Mouse (Mus musculus) C2C12 (cell line): ENCODE measurements around the gene 4930426L09Rik. TPM values are rescaled to one million over a fixed set of nuclear protein-coding genes. Genes with fewer than 3 reads are reported as not detected.
A peak's percentile ranks its signal among the peaks of the same experiment; 100 is the strongest.

ENCODE experiments used
- H3K27me3 ChIP-seq: one replicate; pipeline ENCODE4 v1.6.1; 2011; ENCODE audit not compliant: control insufficient read depth, insufficient read depth, insufficient read length
- H3K36me3 ChIP-seq: one replicate; pipeline ENCODE4 v1.6.1; 2011; ENCODE audit not compliant: control insufficient read depth, insufficient read depth
- H3K4me3 ChIP-seq: one replicate; pipeline ENCODE4 v1.5.1; 2011; ENCODE audit warnings: mild to moderate bottlenecking, control low read depth; ENCODE audit not compliant: poor library complexity, insufficient read depth, severe bottlenecking
- H3K79me2 ChIP-seq: one replicate; pipeline ENCODE4 v1.6.1; 2011; ENCODE audit not compliant: control insufficient read depth, insufficient read depth
- H3K79me3 ChIP-seq: one replicate; pipeline ENCODE4 v1.6.1; 2011; ENCODE audit warnings: low read depth, control low read depth
- H3ac ChIP-seq: one replicate; pipeline ENCODE3; 2011; ENCODE audit warnings: low read depth; ENCODE audit not compliant: control insufficient read depth, insufficient read length
- CEBPB ChIP-seq: IDR thresholded peaks from one replicate; pipeline ENCODE4 v1.6.1; 2011; ENCODE audit warnings: low read depth, mild to moderate bottlenecking, control low read depth, moderate library complexity
- CTCF ChIP-seq: IDR thresholded peaks from one replicate; pipeline ENCODE4 v1.5.1; 2011; ENCODE audit not compliant: control insufficient read depth, insufficient read depth, insufficient read length
- FOSL1 ChIP-seq: IDR thresholded peaks from one replicate; pipeline ENCODE4 v1.8.0; 2011; ENCODE audit warnings: mild to moderate bottlenecking, low read length; ENCODE audit not compliant: poor library complexity, insufficient read depth, severe bottlenecking
- MAX ChIP-seq: IDR thresholded peaks from one replicate; pipeline ENCODE4 v1.6.1; 2011; ENCODE audit warnings: mild to moderate bottlenecking, control low read depth
- MYOD1 ChIP-seq: IDR thresholded peaks from one replicate; pipeline ENCODE4 v1.6.1; 2011; ENCODE audit warnings: low read depth; ENCODE audit not compliant: control insufficient read depth, insufficient read length
- MYOG ChIP-seq: IDR thresholded peaks from one replicate; pipeline ENCODE4 v1.6.1; 2011; ENCODE audit not compliant: control insufficient read depth, insufficient read length; ENCODE audit errors: extremely low read depth
- USF1 ChIP-seq: IDR thresholded peaks from one replicate; pipeline ENCODE4 v1.6.1; 2011; ENCODE audit warnings: low read depth, mild to moderate bottlenecking, control low read depth, moderate library complexity
- long read RNA-seq, 2 experiments: library from polyadenylated mRNA; unstranded; transcript quantifications; one replicate each; pipeline ENCODE4 v2.0.0; 2019 to 2020
- polyA plus RNA-seq: library from polyadenylated mRNA; unstranded; fragments of >200 nt; fragmentation: generic; extraction: Trizol; gene quantifications from one replicate; pipeline ENCODE4 v1.2.1, GENCODE M21; 2012; ENCODE audit warnings: missing spikeins

Gene 4930426L09Rik
- 0.54 TPM for polyA plus RNA-seq
- long read RNA-seq, experiment 1 = 0 reads
- long read RNA-seq, experiment 2 = 0 reads

GRCm38 (mm10) chr2:18998054-18998478, at the start of gene 4930426L09Rik, which contains the start of gene Pip4k2a:
Gene 4930426L09Rik, plus strand, starts transcription at chr2:18998343.
Gene Pip4k2a, minus strand, starts transcription at chr2:18998126.
- Histone ChIP-seq H3K79me3 (peaks cover 12% of the 10 kb centered on the region), H3K79me2 (peaks cover 45% of the 10 kb centered on the region), H3K4me3 (peak within 1 kb of the TSS; percentile 85), H3K36me3 (no peaks in the 10 kb centered on the region), H3K27me3 (no peaks in the 10 kb centered on the region), H3ac (peak within 1 kb of the TSS; percentile 82)
- peak; percentile 83 for TF ChIP-seq MAX
- TF ChIP-seq MYOG = no peak

GRCm38 (mm10) chr2:18948741-18949140, 49.4 kb upstream of the 4930426L09Rik start:
- H3K79me3 ChIP-seq = peaks cover 7% of the 10 kb centered on the region
- no peaks in the 10 kb centered on the region for H3K36me3 ChIP-seq
- H3K4me3 ChIP-seq = no peak overlapping the region
- no peaks in the 10 kb centered on the region for H3K79me2 ChIP-seq
- no peaks in the 10 kb centered on the region for H3K27me3 ChIP-seq
- TF ChIP-seq FOSL1 = no peak
- TF ChIP-seq USF1 = no peak
- TF ChIP-seq MYOD1 = no peak
- no peak for TF ChIP-seq CTCF
- no peak for TF ChIP-seq MAX
- no peak for TF ChIP-seq MYOG
- no peak for TF ChIP-seq CEBPB
- no peak overlapping the region for H3ac ChIP-seq

- Histone ChIP-seq H3K36me3 (no peaks in the 10 kb centered on the region), H3K4me3 (no peak overlapping the region), H3K27me3 (no peaks in the 10 kb centered on the region), H3K79me3 (peaks cover 6% of the 10 kb centered on the region), H3ac (no peak overlapping the region), H3K79me2 (no peaks in the 10 kb centered on the region)
- TF ChIP-seq USF1 = no peak
- no peak for TF ChIP-seq MAX
- no peak for TF ChIP-seq CEBPB
- TF ChIP-seq FOSL1 = no peak
- no peak for TF ChIP-seq MYOG
- no peak for TF ChIP-seq CTCF
These were observed 47.4 kb upstream of the 4930426L09Rik start for GRCm38 (mm10) chr2:18950758-18951157.

GRCm38 (mm10) chr2:18952102-18952673, 46.0 kb upstream of the 4930426L09Rik start:
- H3K4me3 ChIP-seq = no peak overlapping the region
- peaks cover 4% of the 10 kb centered on the region for H3K79me3 ChIP-seq
- no peaks in the 10 kb centered on the region for H3K27me3 ChIP-seq
- TF ChIP-seq MYOD1 (no peak), USF1 (no peak), MYOG (no peak), FOSL1 (no peak), CTCF (no peak), MAX (no peak), CEBPB (no peak)
- no peak overlapping the region for H3ac ChIP-seq
- peaks cover under 1% of the 10 kb centered on the region for H3K79me2 ChIP-seq
- no peaks in the 10 kb centered on the region for H3K36me3 ChIP-seq

DNA sequence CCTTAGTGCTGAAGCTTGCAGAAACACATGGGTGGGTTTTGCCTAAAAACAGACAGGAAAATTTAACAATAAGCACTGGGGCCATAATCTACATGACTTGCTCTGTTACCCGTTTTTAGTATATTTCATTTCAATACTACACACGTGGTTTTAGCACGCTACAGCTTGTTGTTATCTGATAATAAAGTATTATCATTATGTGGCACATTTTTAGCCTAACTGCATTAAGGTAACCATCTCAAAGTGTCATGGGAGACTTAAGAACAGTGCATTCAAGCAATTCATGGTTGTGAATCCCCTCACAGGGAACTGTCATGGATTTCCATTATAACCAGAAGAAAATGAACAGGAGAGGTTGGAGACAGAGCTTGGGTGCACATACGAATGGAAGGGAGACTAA, 43.7 kb upstream of the 4930426L09Rik start:
- no peaks in the 10 kb centered on the region for H3K36me3 ChIP-seq
- no peak overlapping the region for H3ac ChIP-seq
- TF ChIP-seq MYOD1 = no peak
- no peak for TF ChIP-seq CEBPB
- no peak for TF ChIP-seq FOSL1
- H3K79me3 ChIP-seq = peaks cover 4% of the 10 kb centered on the region
- peaks cover 13% of the 10 kb centered on the region for H3K79me2 ChIP-seq
- H3K27me3 ChIP-seq = no peaks in the 10 kb centered on the region
- H3K4me3 ChIP-seq = no peak overlapping the region

DNA sequence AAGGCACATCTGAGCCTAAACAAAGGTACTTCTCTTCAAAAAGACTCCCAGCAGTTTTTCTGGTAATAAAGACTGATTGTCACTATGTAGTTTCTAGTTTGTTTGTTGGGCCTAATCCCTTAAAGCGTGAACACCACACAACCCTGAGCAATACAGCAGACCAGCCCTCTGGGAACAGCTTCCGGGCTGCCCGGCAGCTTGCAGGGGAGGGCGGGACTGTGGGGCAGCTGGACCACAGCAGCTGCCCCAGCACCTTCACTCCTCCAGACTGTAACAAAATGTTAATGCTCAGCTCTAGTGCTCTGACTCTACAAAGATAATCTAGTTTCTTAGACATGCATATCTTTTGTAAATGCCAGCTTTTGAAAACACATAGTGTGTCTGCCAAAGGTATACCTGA, 43.1 kb upstream of the 4930426L09Rik start:
- no peaks in the 10 kb centered on the region for H3K36me3 ChIP-seq
- peaks cover 13% of the 10 kb centered on the region for H3K79me2 ChIP-seq
- H3K27me3 ChIP-seq = no peaks in the 10 kb centered on the region
- no peak overlapping the region for H3K4me3 ChIP-seq
- H3ac ChIP-seq = no peak overlapping the region
- TF ChIP-seq CEBPB (no peak), MYOG (no peak), MAX (no peak), USF1 (no peak), CTCF (no peak), MYOD1 (no peak), FOSL1 (no peak)
- peaks cover 3% of the 10 kb centered on the region for H3K79me3 ChIP-seq
